Mouse (Mus musculus): ENCODE measurements around the gene Crhbp. TPM values are rescaled to one million over a fixed set of nuclear protein-coding genes. Genes with fewer than 3 reads are reported as not detected.

Gene Crhbp
- polyA plus RNA-seq, 3 experiments from 2014 or later = not detected

DNA sequence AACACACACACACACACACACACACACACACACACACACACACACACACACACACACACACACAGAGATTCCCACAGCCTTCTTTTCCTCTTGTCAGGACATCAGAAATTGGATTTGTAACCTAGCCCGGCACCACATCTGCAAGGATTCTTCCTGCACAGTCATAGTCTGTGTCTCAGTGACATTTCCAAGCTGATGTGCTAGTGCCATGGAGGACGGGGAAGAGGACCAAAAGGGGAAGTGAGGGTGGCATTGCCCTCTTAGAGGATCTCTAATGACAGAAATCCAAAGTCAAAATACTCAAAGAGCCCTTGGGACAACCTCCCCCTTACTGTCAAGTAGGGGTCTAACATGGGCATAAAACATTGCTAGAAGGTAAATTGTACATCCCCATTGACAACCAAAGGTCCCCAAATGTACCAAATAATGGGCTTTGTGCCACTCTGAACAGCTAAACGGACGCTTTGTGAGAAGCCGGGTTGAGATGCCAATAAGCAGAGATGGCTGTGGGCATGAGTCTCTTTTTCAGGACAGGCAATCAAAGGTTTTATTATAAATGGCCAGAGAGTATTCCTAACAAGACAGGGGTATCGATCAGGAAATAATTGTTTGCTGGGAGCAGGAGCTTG, 26.0 kb downstream of the Crhbp start:
- ATAC-seq = no peak

DNA sequence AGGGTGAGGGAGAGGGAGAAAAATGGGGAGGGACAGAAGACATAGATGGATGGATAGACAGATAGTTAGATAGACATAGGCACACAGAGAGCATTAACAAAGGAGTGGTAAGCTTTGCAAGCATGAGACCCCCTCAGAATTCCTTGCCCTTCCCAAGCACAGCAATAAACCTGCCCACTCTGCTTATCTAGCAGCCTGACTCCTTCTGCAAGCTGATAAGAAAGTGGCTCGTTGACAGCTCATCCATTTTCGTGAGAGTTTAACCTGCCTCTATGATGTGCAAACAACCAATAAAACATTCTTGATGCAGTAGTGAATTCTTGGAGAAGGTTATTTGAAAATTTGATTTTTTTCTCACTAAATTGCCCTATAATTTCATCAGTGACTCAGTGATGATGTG, 32.5 kb downstream of the Crhbp start:
- no peak for ATAC-seq

DNA sequence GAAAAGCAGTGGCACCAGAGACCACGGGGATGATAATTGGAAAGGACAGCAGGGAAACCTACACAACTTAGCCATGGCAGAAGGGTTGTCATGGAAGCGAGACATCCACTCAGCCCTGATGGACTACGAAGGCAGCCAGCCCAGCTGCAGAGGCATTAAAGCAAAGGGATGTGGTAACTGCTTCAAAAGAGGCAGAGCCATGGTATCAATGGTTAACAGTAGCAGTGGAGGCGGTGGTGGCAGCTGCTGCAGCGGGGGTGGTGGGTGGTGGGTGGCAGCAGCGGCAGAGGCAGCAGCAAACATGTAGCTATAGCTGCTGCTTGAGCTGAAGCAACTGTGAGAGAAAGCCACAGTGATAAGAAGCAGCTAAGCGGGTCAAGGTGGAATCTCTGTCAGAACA, 51.5 kb downstream of the Crhbp start:
- no peak for ATAC-seq

DNA sequence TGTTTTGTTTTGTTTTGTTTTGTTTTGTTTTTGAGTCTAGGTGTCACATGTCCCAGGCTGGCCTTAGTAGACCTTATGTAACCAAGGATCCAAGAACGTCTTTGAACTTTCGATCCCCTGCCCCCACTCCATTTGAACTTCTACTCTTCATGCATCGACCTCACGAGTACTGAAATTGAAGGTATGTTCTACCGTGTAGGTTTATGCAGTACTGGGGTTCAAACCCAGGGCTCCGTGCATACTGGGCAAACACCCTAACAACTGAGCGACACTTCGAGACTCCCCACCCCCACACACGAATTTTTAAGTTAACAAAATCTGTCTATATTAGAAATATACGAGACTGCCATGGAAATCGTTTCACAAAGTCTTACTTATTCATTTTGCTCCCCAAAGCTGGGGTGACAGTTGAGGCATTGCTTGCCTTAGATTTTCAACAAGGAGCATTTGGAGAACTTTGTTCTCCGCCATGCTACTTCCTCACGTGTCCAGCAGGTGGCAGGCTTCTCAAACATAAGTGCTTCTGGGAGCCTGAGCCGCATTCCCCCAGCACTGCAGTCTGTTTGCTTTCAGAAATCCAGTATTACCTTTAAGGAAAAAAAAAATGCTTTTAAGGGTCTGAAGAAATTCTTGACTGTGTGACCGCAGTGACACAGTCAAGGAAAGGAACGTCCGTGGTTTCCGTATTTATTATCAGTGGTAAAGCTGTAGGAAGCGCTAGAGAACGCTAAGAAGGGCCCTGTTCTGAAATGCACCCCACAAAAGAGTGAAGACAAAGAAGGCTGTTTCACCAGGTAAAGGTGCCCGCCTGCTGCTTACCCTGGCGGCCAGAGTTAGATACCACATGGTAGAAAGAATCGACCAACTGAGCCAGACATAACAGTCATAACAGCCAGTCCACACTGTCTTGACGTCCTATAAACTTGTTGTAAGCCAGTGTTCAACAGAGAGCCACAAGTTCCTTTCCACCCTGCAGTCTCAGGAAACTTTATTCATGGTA, 54.6 kb downstream of the Crhbp start:
- peak; percentile 73 for ATAC-seq

DNA sequence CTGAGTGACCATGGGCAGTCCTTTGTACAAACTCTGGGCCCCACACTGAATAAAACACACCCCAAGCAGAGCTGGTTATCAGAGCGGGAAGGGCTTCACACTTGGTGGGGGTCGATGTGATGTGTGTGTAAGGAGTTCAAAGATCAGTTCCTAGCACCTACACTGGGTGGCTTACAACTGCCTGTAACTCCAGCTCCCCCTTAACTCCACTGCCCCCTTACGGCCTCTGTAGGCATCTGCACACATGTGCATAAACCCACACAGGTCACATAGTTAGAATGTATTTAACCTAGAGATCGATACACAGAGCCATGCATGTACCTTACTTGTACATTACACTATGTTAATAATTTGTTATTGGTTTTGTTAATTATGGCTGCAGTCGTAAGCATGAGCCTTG, 56.5 kb downstream of the Crhbp start:
- no peak for ATAC-seq

DNA sequence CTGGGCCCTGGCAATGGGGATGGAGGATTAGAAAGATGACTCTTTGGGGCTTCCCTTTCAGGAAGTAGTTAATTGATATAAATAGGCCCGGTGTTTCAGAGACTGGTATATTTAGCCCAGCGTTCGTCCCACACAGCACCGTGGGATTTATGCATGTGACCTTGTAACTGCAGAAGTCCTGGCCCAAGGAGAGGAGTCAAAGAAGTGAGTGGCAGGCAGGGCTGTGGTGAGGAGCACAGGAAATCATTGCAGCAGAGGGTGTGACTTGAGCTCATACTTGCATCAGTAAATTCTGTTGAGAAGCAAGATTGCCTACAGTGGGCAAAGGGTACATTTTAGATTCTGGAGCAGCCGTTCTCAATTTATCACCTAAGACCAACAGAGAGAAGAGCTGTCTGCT, 62.3 kb downstream of the Crhbp start:
- no peak for ATAC-seq

Other genes with a start within 250 kb of the Crhbp start
- 1 to 10 TPM in 2 of 3 experiments, under 1 TPM in 1; 0.29 to 1.6 (median 1.5) TPM for gene Pde8b, start 194.6 kb downstream of the Crhbp start, polyA plus RNA-seq (2017; shearing (Covaris generic))
- gene Zbed3, start 121.3 kb downstream of the Crhbp start, polyA plus RNA-seq (2017; shearing (Covaris generic)) = 1 to 10 TPM; 1.2 to 3.7 (median 2.5) TPM
- 10 to 100 TPM; 11.3 to 13.2 (median 11.9) TPM for gene Aggf1, start 69.6 kb downstream of the Crhbp start, polyA plus RNA-seq (2017; shearing (Covaris generic))
- not detected for gene S100z, start 33.8 kb upstream of the Crhbp start, polyA plus RNA-seq (2017; shearing (Covaris generic))
- gene F2rl1, start 80.3 kb upstream of the Crhbp start, polyA plus RNA-seq (2017; shearing (Covaris generic)) = 10 to 100 TPM; 11.0 to 24.6 (median 12.1) TPM
- gene F2r, start 173.6 kb upstream of the Crhbp start, polyA plus RNA-seq (2017; shearing (Covaris generic)) = 10 to 100 TPM; 34.3 TPM

Data from inflammation-experienced regulatory T-cells, adult 6 months (primary cell).